Mouse (Mus musculus): Measurements from ENCODE around the gene Krt78.
"Not testable (repeated sequence)": the region's sequence is repeated elsewhere in the genome, so short reads cannot be mapped to it uniquely, and the experiment has no call there.

Gene Krt78

DNA sequence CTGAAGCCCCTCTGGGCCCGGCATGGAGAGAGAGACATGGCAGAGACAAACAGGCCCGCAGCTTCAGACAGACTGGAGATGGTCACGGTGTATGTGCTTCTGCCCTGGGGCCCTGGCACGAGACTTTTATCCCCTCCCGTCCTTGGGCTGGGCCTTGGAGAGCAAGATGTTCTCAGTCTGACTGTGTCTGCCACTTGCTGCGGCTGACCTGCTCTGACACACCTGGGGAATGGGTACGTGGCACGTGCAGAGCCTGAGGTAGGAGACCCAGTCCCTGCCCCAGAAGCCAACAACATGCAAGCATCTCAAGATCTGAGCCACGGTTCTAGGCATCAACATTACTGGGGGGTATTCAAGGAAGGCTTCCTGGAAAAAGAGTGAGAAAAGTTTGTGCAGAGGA is at the start of gene Krt78:
TSS of gene Krt78 (minus strand) at position 101 of the 400 bp plus-strand sequence.
- no peak for DNase-seq (ENCODE audit: low read depth, low spot score)

DNA sequence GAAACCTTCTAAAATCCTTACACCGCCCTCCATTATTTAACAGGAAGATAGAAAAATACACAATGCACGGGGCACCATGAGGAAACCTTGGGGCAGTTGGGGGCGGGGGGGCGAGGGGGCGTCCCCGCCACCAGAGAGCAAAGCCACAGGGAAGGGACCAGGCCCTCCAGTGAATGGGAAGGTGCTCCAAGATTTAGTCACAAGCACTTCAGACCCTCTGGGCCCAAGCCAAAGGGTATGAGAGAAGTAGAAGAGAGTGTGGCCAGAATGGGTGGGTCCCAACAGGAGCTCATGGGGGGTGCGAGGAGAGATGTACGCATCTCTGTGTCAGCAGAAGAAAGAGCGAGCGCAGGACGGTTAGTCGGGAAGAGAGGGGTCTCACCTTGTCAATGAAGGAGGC is 49.4 kb upstream of the Krt78 start:
- no peak for DNase-seq (ENCODE audit: low read depth, low spot score)

DNA sequence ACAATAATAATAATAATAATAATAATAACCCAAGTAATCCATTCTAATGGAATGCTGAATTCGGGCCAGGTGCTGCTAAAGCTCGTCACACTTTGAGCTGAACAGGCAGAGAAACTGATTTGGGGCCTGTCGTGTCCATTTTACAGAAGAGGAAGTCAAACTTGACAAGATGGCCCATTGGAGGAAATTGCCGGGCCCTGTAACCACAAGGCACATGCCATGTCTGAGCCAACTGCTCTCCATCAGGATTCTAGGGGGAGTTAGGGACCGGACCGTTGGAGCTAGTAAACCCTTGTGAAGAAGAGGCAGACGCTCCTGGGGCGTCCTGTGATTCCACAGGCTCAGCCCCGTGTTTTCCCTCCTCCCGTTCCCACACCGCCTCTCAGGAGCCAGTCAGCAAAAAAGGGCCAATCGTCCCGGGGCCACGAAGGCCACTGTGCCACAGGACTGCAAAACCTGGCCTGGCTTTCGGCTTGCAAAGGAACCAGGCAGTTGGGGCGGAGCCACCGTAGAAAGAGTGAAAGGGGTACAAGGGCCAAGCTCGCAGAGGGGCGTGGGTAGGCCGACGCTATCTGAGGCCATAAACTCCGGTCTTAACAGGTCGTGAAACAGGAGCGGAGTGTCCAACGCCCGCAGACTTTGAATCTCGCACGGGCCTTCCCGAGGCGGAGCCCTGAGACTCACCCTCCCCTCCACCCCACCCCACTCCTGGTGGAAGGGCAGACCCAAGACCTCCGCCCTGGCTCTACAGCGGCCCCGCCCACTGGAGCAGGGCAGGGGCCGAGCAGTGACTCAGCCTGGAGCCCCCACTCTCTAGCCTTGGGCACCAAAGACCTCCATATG is 48.8 kb upstream of the Krt78 start:
- no peak for DNase-seq (ENCODE audit: low read depth, low spot score)

DNA sequence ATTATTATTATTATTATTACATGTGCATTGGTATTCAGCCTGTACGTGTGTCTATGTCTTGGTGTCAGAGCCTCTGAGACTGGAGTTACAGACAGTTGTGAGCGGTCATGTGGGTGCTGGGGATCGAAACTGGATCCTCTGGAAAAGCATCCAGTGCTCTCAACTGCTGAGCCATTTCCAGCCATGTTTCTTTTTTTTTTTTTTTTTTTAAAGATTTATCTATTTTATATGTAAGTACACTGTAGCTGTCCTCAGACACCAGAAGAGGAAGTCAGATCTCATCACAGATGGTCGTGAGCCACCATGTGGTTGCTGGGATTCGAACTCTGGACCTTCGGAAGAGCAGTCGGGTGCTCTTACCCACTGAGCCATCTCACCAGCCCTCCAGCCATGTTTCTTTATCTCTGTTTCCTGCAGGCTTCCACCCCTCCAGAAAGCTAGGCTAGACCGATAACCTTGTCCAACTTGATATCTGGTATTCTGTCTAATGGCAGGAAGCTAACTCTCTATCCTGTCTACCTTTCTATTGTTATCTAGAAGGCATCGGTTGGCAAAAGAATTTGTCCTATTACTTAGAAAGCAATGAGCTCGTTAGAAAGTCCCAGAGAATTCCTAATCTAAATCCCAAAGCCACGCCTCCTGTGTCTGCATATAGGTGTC is 45.7 kb upstream of the Krt78 start:
- no peak for DNase-seq (ENCODE audit: low read depth, low spot score)

DNA sequence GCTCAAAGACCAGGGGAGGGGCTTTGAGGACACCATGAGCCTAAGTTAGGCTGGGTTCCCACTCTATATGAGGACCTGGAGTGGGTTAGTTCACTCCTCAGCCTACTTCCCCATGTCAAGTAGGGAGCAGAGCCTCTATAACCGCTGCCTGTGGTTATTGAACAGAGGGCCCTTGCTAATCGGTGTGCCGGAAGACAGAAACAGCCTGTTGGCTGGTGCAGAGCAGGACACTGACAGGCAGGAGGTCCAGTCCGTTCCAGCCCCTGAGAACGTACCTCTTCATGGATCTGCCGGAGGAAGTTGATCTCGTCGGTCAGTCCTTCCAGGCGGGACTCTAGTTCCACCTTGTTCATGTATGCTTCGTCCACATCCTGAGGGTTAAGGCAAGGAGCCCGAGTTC is 45.1 kb upstream of the Krt78 start:
- no peak for DNase-seq (ENCODE audit: low read depth, low spot score)

DNA sequence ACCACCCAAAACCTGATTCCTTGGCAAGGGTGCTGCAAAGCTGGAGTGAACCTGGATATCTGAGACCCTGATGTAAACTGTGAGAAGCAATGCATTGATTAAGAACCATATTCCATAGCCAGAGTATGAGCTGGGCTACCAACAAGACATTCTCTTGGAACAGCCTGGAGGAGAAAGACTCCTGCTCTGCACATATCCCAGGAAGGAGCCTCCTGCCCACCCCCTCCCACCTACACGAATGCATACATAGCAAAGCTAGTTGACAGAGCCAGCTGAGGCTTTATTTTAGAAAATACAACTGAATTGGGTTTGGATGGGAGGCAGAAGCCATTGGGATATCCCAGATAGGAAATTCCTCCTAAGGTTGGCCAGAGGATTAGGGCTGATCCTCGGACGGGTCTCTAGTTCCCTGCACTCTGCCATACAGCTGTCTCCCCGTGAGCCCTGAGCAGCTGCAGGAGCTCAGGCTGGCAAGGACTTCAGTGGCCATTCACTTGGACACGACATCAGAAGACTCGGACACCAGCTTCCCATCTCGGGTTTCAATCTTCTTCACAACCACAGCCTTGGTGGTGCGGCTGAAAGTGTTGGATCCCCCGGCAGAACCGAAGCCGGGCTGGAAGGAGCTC is 42.5 kb upstream of the Krt78 start:
- DNase-seq (ENCODE audit: low read depth, low spot score) = not testable (repeated sequence)

DNA sequence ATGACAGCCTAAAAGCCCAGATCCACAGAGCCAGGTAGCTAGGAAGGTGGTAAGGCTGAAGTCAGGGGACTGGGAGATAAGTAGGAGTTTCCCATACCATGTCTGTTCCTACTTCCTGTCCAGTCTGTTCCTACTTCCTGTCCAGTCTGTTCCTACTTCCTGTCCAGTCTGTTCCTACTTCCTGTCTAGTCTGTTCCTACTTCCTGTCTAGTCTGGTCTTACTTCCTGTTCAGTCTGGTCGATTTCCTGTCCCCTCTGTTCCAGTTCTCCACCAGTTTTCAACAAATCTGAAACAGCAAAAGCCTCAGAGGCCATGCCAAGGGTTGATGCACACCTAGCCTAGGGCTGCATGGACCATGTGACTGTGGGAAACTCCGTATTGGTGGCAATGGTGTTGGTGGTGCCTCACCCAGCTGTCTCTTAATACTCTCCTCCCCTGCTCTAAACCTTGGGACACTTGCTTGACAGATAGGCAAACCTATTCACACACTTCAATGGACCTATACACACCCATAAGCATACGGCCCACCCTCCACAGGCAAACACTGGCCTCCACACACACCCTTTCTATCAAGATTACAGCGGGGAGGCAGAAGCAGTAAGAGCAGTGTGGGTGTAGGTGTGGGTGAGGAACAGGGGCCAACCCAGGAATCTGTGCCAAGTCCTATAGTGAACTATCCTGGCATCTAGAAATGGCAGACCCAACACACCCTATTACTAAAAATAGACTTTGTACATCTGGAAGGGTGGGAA is 41.6 kb upstream of the Krt78 start:
- DNase-seq (ENCODE audit: low read depth, low spot score) = no peak

DNA sequence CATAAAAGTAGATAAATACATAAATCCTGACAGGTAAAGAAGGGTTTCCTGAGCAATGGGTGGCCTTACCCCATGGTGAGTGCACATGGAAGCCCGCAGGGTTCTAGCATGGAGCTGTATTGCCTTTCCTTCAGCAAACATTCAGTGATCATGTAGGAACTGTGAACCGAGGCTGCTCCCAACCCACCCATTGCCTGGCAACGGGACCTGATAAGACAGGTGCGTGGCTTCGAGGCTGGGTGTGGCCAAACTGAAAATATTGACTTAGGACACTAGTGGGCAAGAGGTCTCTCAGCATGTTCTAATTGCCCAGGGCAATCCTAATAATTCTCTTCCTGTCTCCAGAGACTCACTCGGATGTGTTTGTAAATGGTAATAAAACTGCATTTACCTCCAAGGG is 40.3 kb upstream of the Krt78 start:
- no peak for DNase-seq (ENCODE audit: low read depth, low spot score)

DNA sequence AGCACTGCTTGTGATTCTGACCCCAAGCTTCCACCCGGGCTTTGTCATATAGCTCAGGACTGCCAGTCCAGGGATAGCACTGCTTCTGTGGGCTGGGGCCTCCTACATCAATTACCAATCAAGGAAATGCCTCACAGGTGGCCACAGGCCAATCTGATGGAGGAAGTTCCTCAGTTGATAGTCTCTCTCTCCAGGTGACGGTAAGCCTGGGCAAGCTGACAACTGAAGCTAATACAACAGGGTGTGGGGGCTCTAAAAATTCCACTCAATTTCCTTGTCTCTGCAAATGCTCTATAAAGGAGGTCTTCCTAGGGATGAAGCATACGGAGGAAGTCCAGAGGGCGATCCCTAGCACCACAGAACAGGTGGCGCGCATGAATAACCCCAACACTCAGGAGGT is 36.9 kb upstream of the Krt78 start:
- DNase-seq (ENCODE audit: low read depth, low spot score) = no peak

DNA sequence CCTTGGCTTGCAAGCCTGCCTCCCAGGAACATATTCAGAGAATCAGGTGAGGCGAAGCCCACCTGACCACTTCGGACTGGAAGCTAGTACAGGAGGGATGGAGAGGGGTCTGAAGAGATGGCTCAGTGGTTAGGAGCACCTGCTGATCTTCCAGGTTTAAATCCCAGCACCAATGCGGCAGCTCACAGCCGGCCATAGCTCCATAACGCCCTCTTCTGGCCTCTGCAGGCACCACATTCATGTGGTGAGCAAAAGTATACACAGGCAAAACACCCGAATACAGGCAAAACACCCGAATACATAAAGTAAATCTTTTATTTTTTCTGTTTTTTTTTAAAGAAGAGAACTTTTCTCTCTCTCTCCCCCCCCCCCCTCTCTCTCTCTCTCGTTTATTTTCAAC is 34.6 kb upstream of the Krt78 start:
- no peak for DNase-seq (ENCODE audit: low read depth, low spot score)

DNA sequence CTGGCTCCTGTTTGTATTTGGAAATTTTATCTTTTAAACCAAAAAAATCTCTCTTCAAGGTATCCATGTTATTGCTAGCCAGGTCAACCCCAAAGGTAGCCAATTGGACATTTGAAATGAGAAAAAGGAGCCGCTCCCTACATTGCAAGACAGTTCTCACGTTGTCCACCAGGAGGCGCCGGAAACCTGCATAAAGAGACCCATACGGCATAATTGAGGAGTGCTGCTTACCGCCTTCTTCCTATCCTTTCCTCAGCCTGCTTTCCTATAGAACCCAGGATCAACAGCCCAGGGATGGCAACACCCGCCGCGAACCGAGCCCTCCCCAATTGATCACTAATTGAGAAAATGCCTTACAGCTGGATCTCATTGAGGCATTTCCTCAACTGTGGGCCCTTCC is 34.0 kb upstream of the Krt78 start:
- peak; percentile 71 for DNase-seq (ENCODE audit: low read depth, low spot score)

DNA sequence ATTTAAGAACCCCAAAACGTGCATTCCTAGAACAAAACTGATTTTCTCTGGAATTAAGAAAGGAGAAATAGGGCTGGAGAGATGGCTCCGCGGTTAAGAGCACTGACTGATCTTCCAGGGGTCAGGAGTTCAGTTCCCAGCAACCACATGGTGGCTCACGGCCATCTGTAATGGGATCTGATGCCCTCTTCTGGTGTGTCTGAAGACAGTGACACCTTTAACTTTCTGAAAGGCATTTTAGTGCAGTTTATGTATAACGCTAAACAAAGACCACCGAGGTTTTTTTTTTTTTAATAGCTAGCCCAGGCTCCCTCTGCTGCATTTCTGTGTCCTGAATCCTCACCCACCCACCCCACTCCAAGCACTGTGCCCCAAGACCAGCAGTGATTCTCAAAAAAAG is 30.7 kb upstream of the Krt78 start:
- DNase-seq (ENCODE audit: low read depth, low spot score) = no peak

DNA sequence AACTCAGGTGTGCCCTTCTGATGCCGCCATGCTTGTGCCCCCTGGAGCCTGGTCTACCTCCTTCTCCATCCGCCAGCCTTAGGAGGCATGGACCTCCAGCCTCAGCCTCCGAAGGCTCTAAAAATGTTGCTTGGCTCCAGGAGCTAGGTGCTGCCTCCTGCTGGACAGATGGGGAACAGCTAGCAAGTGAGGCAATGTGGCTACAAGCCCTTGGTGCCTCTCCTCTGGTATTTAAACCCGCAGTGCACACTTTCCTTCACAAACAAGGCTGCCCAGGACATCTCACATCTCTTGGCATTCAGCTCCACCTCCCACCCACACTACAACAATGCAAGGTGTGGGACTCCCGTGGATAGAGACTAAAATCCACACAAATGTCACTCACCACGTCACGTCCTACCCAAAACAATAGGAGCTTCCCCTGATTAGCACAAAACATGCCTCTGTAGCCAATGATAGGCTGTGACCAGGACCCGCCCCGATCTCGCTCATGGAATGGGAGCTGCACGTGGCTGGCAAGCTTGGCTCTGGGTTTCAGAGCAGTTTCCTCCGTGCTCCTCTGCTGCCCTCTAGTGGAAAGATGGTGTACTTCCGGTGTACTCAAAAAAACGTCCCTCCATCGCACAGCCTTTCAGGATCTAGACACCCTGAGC is 30.0 kb upstream of the Krt78 start:
- peak; percentile 81 for DNase-seq (ENCODE audit: low read depth, low spot score)

DNA sequence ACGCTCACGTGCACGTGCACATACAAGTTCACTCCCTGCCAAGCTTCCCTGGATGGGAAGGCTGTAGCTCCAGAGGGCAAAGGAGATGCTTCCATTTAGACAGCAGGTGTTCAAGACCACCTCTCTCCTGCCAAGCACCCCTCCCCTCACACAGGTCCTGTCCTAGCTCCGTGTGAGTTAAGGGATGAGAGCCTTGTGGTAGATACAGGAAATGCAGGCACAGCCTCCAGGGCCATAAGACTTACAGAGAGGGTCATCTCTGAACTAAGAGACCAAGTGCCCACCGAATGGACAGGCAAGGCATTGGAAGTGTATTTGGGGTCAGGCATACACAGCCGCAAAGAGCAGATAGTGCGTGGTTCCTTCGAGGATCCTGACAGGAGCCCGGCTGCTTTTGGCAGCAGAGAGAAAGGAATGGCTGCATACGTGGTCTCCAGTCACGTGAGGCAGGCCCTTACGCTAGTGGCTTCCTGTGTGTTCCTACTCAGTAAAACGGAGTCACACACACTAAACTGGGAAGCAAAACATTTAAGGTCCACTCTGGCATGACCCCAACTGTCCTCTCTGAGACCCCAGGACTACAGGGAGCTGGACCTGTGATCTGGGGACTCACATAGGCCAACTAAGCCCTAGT is 29.3 kb upstream of the Krt78 start:
- no peak for DNase-seq (ENCODE audit: low read depth, low spot score)

DNA sequence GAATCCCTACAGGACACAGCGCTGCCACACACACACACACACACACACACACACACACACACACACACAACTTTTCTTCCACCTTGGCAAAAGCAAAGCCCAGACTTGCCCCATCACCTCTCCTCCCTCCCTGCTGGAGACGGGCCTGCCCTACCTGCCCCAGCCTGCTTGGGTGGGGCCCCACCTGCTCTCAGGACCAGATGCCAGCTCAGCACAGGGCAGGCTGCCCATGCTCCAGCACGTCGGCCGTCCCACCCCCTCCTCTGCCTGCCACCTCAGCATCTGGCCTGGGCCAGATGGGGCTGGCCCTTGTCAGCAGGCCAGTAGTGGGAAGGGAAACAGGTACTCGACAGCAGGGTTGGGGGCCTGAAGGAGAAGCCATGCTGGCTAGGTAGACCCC is 26.8 kb upstream of the Krt78 start:
- no peak for DNase-seq (ENCODE audit: low read depth, low spot score)

DNA sequence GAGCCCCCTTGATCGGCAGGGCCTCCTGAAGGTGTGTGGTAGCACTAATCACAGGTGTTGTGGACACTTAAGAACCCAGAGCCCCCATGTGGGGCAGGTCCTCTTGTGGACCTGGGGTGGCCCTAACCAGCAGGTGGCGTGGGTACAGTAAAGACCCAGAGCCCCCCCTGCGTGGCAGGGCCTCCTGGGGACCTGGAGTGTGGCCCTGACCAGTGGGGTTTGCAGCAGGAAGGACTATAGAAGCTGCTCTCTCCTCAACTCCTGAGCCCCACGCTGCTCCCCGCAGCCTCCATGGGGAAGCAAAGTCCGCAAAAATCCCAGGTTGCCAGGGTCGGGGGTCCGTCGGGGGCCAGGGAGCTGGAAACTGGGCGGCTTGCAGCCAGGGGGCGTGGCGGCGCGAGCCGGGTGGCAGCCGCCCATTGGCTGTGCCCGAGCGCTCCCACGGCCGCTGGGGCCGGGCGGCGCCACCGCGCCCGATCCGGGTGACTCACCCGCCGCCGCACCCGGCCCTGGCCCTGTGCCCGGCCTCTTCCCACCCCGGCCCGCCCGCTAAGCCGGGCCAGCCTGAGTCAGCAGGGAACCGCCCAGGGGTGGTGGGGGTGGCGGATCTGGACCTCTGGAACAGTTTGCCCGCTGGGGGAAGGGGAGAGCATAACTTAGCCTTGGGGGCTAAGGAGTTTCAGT is 23.1 kb upstream of the Krt78 start:
- DNase-seq (ENCODE audit: low read depth, low spot score) = peak; percentile 69

DNA sequence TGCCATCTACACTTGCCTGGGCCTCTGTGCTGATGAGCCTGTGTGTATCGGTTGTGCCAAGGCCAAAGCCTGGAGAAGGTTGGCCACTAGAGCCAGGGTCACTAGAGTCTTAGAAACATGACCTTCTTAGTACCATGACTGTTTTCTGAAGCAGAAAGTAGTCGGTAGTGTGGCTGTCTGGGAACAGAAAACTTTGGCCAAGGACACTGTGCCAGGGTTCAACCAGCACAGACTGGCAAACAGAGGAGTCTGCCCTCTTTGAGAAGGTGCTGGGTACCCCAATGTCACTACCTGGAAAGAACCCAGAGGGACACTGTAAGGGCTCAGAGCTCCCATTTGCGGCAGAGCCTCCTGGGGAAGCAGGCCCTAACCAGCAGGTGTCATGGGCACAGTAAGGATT is 22.6 kb upstream of the Krt78 start:
- DNase-seq (ENCODE audit: low read depth, low spot score) = no peak

DNA sequence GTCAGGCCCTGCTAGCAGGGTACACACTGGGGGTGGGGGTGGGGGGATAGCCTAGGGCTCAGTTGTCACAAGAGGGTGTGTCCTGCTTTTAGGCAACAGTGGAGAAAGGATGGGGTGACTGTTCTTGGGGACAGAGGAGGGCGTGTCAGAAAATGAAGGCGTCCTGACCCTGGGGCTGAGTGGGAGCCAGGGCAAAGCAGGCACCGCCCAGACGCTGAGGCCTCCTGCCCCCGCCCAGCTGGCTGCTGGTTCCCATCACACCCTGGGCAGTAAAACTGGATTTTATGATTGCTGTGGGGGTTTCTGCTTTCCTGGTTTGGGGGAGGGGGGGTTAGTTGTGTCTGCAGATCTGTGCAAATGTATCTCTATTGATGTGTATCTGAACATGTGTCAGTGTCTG is 21.9 kb upstream of the Krt78 start:
- no peak for DNase-seq (ENCODE audit: low read depth, low spot score)

DNA sequence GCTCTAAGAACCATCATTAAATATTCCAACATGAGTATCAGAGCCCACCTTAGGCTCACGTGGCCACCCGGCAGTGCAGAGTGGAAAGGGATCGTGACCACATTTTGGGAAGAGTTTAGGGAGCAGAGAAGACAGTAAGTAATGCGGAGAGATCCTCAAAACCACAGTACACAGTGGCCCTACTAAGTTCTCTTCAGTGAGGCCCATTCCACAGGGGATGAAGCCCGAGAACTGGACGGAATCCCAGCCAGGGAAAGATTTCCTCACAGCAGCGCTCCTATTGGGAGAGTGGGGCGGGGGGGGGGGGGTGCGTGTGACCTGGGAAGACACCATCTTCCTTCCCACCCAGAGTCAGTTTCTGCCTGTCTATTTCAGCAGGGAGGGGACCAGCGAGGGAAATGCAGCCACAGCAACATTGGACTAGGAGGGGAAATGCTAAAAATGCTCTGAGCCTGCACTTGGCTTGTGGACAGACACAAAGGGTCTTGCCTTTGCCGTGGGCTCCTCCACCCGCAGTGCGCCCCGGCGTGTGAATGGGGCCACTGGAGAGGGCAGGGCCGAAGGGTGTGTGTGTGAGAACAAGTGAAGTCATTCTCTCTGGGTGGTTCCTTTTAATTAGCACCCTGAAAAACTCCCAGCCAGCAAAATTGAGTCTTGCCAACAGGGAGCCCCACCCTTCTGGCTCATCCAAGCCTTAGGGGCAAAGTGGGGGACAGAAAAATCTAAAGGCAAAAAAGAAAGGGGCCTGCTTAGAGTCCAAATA is 20.2 kb upstream of the Krt78 start:
- DNase-seq (ENCODE audit: low read depth, low spot score) = no peak

Data from retina, adult 2 months (tissue).